Mouse (Mus musculus) spleen, postnatal 14 days (tissue): ENCODE measurements around the gene Cdk2.

Experiments used
- DNase-seq, 2 experiments: peaks; one replicate each; pipeline ENCODE4 v3.0.0; 2021 to 2022; ENCODE audit warnings: low spot score in 2 of 2

Gene Cdk2

GRCm38 (mm10) chr10:128656731-128657130 is 48.1 kb downstream of the Cdk2 start:
- DNase-seq, result no peak

GRCm38 (mm10) chr10:128655254-128655653 is 49.6 kb downstream of the Cdk2 start:
- DNase-seq, result no peak

GRCm38 (mm10) chr10:128653866-128654265 is 51.0 kb downstream of the Cdk2 start:
- no peak for DNase-seq
